Mouse (Mus musculus): ENCODE measurements around the gene Trim54.

The Trim54 gene

DNA sequence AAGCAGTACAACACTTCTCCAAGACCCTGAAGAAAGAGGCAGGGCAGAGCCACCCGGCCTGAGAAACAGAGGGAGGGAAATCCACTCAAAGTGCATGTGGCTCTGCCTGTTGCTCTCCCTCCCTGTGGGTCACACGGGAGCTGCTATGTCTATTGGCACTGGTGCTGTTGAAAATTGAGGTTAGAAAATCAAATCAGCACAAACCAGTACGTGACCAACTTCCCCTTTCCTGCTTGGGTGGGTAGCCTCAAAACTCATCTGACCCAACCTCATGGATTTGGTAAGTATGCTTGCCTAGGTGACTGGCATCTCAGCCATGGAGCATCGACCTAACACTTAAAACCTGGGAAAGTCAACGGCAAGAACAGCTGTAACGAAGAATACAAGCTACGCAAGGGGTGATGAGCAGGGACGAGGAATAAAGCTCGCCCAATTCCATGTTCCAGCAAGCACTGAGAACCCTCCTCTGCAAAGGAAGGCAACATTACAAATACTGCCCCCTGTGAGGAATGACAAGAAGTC, 10.6 kb upstream of the Trim54 start, which contains the start of gene Dnajc5g:
TSS of gene Dnajc5g (plus strand) at position 472 of the 522 bp plus-strand sequence.
- no peak for DNase-seq (ENCODE audit: low spot score in 2 of 2)

- DNase-seq (ENCODE audit: low spot score in 2 of 2): no peak
Measured at GRCm38 (mm10) chr5:31108000-31108490, 8.5 kb upstream of the Trim54 start, which contains the start of gene Slc30a3. TSS of gene Slc30a3 (minus strand) at chr5:31108237.

GRCm38 (mm10) chr5:31110781-31111180, 5.7 kb upstream of the Trim54 start:
- DNase-seq (ENCODE audit: low spot score in 2 of 2): no peak

GRCm38 (mm10) chr5:31116912-31117311, 400 bp downstream of the Trim54 start:
- DNase-seq (ENCODE audit: low spot score in 2 of 2): no peak

DNA sequence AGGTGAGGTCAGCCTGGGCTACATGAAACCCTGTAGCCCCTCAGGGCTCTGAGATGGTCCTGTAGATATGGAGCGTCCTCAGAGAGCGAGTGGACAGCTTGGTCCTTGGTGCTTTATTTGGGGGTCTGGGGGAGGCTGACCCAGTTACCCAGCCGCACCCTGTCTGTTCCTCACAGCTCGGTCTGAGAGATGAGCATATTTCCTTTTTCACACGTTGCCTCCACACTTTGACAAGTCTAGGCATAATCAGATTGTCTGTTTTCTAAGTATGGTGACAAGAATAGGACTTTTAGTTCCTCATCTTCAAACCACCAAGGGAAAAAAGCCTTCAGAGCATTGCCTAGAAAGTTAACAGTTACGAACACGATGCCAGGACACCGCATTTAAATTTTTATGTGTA, 4.6 kb downstream of the Trim54 start:
- DNase-seq (ENCODE audit: low spot score in 2 of 2): no peak

DNA sequence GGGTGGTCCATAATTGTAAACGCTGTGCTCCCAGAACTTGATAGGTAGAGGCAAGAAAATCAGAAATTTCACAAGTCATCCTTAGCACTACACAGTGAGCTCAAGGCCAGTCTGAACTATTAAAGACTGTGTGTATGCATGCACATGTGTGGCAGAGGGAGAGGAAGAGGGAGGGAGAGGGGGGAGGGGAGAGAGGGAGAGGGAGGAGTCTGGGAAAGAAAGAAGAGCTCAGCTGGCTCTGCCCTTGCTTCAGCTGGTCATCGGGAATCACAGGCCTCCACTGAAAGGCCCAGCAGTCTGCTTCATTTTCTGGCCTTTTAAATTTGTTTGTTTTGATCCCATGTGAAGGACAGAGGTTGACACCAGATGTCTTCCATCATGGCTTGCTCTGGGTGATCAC, 7.0 kb downstream of the Trim54 start:
- DNase-seq (ENCODE audit: low spot score in 2 of 2): no peak

DNA sequence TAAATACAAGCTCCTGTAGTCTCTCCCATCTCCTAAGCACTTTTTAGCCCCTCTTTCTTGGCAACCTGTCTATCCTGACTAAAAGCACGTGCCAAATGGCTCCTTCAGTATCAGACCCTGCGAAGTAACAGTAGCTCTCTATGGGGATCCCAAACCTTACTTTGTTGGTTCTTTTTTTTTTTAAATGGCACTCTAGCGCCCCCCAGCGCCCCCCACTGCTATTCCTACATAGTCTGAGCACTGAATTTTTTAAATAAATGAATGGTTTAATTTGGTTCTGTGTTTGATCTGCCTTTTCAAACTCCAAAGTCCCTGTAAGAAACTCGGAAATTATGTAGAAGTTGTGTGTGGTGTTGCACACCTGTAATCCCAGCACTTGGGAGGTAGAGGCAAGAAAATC, 9.5 kb downstream of the Trim54 start:
- DNase-seq (ENCODE audit: low spot score in 2 of 2): no peak

- DNase-seq (ENCODE audit: low spot score in 2 of 2): no peak
Measured at GRCm38 (mm10) chr5:31136730-31137424, 20.4 kb downstream of the Trim54 start.

DNA sequence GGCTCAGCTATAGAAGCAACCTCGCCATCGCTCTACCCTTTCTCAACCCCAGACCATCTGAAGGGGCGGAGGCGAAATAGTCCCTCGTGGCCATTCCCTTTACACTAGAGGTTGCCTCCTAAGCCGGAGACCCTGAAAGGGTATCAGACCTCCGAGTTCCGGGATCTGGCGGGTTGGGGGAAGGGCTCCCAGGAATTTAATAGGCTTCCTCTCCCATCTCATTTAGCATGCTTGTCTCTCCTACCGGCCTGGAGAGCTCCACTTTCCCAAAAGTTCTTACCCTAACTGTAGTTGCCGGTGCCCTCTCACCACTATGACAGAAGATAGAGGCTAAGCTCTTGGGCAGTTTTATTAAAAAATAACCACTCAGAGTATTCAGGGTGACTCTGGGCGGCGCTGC, 21.1 kb downstream of the Trim54 start:
- DNase-seq (ENCODE audit: low spot score in 2 of 2): no peak

- DNase-seq (ENCODE audit: low spot score in 2 of 2): no peak
Measured at GRCm38 (mm10) chr5:31138241-31138967, 21.9 kb downstream of the Trim54 start, which contains the start of gene Ucn. TSS of gene Ucn (minus strand) at chr5:31138829.

DNA sequence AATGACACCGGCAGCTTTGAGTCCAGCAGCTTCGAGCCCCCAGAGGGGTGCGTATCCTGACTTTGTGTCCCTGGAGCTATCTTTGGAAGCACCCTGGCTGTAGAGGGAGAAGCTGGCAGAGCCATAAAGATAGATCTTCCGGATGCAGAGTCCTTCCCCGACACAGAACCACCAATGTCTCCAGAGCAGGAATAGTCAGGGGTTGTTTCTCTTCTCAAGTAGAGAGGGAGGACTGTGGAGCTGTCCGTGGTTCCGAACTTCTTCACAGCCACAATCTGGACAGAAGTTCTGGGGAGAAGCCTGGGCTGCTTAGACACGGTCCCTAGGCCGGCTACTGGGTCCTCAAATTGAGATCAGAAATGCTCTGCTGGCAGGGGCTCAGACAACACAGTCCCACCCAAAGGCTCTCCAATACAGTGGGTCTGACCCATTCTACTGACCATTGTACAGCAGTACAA, 22.5 kb downstream of the Trim54 start:
- DNase-seq (ENCODE audit: low spot score in 2 of 2): no peak

DNA sequence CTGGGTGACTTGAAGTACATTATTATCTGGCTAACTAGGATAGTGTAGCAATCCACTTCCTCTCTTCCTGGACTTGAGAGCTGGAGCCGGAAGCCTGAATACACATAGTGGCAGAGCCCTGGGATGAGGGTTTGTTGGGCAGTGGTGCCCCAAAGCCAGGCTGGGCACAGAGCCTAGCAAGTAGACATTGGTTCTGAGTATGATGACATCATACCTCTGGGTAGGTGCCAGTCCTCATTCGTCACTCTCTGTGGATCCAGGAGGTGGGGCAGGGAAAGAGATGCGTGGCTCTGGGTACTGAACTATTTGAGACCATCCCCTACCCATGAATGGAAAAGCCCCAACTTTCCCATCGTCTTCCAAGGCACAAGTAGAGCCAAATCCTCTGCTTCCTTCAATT, 33.3 kb downstream of the Trim54 start:
- no peak for DNase-seq (ENCODE audit: low spot score in 2 of 2)

GRCm38 (mm10) chr5:31151746-31152145, 35.2 kb downstream of the Trim54 start:
- no peak for DNase-seq (ENCODE audit: low spot score in 2 of 2)

GRCm38 (mm10) chr5:31153516-31154151, 37.1 kb downstream of the Trim54 start:
- DNase-seq (ENCODE audit: low spot score in 2 of 2): no peak

GRCm38 (mm10) chr5:31154152-31154553, 37.6 kb downstream of the Trim54 start, which contains the start of gene Mpv17:
TSS of gene Mpv17 (minus strand) at chr5:31154251.
- DNase-seq (ENCODE audit: low spot score in 2 of 2): peak; percentile 48 to 59

DNA sequence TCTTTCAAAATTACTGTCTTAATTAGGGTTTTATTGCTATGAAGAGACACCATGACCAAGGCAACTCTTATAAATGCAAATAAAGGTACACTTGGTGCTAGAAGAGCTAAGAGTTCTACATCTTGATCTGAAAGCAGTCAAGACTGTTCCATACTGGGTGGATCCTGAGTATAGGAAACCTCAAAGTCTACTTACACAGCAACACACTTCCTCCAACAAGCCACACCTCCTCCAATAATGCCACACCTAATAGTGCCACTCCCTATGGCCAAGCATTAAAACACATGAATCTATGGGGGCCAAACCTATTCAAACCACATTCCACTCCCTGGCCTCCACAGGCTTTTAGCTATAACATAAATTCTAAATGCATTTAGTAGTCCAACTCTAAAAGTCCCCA, 46.0 kb downstream of the Trim54 start:
- no peak for DNase-seq (ENCODE audit: low spot score in 2 of 2)

DNA sequence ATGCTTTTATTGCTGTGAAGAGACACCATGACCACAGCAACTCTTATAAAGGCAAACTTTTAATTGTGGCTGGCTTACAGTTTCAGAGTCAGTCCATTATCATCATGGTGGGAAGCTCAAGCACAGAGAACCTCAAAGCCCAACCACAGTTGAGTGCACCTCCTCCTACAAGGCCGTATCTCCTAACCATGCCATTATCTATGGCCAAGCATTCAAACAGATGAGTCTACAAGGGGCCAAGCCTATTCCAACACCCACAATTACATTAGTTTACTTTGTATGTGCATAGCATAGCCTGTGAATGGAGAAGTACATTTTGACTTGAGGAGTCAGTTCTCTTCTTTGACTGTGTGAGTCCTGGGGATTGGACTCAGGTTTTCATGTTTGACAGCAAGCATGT, 48.4 kb downstream of the Trim54 start:
- DNase-seq (ENCODE audit: low spot score in 2 of 2): no peak

GRCm38 (mm10) chr5:31168630-31169029, 52.1 kb downstream of the Trim54 start:
- DNase-seq (ENCODE audit: low spot score in 2 of 2): no peak

- DNase-seq (ENCODE audit: low spot score in 2 of 2): no peak
Measured at GRCm38 (mm10) chr5:31179301-31179765, 62.8 kb downstream of the Trim54 start.

DNA sequence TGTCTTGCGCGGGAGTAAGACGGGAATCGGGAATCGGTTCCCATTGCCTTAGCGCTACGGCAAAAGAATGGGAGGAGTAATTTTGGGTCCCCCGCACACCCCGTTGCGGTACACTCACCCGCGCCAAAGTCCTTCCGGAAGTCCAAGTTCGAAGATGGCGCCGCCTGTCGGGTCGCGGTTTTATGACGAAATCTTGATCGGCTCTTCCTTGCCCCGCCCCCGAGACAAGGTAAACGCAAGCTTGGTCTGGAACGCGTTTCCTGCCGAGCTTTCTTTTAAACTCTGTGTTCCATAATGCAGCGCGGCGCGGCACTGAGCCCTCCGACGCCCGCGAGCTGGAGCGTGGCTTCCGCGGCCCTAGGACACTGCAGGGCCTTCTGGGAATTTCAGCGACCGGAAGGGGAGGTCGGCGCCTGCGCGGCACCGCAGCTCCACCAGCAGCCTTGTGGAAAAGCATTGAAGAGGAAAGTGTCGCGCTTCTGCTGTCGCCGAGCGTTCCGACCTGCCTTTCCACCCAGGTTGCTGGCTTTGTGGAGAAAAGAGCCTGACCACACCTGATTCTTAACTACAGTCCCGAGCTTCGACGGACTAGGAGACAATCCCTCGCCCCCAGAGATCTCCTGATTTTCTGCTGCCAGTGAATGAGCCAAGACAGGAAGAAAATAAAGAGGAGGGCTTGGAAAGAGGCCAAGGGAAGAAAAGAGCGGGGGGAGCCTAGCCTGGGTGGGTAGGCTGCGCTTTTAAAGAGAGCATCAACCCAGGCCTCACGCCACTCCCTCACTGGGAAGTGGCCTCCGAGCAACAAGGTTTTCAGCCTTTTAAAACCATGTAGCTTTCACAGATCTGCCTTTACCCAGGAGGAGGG, 63.5 kb downstream of the Trim54 start, which contains the start of the genes Gm29609 and Gtf3c2:
TSS of gene Gm29609 (minus strand) at position 146 of the 865 bp plus-strand sequence.
TSS of gene Gtf3c2 (minus strand) at position 379 of the 865 bp plus-strand sequence.
- DNase-seq (ENCODE audit: low spot score in 2 of 2): peak; percentile 94 to 97

Data from thymus, postnatal 10 days (tissue).